Mouse (Mus musculus) heart, adult 11 months (tissue): ENCODE data around the gene Pitpnc1.

ENCODE experiments used
- DNase-seq: peaks from one replicate; pipeline ENCODE4 v3.0.0; 2022

The Pitpnc1 gene

DNA sequence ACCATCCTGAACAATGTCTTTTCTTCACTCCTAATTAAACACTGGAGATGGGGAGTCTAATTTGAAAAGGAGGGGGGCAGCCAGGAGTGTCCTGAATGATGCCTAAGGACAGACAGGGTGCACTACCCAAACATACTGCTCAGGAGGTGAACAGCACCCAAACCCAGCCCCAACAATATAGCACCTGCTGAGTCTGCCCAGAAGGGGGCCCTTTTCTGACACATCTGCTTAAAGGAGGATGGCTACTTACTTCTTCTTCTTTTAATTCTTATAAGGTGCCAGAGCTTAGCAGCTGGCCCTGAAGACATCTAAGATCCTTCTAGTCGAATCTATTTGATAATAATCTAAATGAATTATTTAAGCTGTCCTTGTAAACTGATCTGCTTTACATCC lies 247.3 kb downstream of the Pitpnc1 start:
- no peak for DNase-seq

DNA sequence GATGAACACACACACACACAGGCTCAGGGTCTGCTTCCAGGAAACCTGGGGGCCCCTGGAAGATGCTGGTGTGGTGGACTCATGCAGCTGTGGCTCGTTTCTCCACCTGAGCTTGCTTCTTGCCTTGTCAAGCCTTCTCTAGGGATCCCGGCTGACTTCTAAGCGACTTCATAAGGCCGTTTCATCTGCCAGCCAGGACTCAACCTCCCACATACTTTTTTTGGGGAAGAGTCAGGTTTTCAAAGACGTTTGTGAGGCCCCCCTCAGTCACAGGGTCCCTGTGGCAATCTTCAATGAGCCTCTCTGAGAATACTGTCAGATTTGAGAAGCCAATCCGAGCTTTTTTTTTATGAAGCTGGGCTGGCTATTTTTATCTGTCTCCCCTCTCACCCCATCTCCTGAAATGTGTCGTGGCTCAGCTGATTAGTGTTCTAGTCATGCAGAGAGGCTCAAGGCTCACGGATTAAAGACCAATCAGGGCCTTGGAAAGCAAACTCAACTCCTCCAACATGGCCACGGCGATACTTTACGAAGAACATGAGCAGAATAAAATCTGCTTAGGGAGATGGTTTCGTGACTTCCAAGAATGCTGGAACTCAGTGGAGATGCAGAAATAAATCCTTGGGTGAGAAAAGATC lies 247.8 kb downstream of the Pitpnc1 start:
- DNase-seq = no peak

DNA sequence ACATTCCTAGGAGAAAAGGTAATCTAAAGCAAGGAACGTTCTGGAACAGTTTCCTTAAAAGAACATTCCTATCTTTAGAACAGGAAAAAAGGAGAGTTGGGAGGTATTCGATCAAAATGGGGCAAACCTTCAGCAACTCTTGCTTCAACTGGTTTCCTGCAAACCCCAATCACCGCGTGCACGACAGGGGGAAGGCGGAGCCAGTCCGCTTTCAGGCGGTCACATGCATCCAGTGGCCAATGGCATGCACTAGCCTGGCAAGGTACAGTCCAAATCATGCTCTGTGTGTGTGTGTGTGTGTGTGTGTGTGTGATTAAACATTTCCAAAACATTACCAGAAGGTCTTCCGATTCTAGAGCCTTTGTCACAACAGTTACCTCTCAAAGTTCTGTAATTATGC lies 255.4 kb downstream of the Pitpnc1 start:
- DNase-seq = no peak

DNA sequence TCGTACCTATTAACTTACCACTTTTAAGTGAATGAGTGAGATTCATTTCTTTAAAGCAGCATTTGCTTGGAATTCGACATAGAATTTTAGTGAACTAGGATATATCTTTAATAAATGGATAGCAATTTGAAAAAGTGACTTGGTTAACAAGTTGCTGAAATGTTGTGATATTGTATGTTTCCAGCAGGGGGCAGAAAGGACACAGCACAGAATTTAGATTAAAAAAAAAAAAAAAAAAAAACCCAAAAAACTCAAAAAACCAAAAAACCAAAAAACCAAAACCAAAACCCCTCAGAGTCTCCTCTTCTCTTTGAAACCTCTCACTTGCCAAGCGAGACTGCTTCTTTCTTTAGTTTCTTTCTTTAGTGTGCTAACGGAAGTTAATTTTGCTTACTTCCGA lies 256.8 kb downstream of the Pitpnc1 start:
- no peak for DNase-seq

DNA sequence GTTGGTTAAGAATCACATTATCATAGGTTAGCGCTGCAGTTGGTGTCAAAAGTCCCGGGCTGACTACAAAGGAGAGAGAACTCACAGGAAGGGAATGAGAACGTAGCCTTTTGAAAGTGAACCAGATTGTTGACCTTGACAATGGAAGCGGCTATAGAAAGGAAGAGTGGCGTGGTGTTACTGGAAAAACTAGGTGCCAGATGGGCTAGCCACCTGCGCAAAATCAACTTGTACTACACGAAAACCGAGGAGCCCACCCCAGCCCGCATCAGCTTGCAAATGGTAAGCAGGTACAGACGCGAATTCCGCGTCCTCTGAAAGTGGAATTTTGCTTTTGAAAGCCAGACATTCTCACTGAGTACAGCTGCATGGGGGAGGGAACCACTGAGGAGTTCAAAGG lies 260.7 kb downstream of the Pitpnc1 start:
- DNase-seq = no peak

DNA sequence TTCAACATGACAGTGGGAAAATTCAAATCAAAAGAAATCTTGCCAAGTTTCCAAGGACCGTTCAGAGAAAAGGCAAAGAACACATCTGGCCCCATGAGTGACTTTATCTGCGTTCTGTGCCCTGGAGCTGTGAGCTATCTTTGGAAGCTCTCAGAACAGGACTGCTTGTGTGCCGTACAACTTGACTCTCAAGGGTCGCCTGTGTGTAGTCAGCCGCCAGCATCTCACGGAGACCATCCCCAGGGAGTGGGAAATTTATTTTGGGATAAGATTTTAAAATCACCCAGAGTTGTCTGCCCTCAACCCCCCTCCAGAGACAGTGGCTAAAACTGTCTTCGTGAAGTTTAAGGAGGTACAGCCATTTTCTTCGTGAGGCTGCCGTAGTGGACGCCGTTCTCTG lies 268.7 kb downstream of the Pitpnc1 start:
- DNase-seq = peak; percentile 93

DNA sequence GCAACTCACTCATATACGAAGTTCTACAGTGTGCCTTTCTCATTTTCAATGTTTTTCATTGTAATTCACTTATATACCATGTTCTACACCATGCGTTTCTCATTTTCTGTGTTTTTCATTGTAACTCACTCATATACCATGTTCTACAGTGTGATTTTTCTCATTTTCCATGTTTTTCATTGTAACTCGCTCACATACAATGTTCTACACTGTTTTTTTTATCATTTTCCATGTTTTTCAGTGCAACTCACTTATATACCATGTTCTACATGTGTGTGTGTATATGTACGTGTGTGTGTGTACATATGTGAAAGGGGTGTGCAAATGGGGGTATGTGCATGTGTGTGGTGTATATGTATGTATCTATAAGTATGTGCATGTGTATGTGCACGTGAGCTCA lies 271.2 kb downstream of the Pitpnc1 start:
- no peak for DNase-seq

DNA sequence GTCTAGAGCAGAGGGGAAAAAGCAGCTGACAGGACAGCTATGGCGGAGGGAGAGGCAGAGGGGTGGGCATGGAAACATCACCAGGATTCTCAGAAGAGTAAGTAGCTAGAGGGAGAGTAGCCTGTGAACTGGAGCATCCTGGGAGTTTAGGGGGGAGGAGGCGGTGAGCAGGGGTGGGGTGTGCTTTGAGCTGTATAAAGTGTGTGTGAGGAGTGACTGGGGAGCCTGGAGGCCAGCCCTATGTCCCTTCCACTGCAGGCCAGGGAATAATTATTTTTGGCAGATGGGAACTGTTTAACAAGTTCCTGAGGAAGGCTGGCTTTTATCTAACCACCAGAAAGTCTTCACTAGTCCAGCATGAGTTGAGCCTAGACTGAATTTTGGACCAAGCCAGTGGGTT lies 275.2 kb downstream of the Pitpnc1 start:
- DNase-seq = peak; percentile 91

DNA sequence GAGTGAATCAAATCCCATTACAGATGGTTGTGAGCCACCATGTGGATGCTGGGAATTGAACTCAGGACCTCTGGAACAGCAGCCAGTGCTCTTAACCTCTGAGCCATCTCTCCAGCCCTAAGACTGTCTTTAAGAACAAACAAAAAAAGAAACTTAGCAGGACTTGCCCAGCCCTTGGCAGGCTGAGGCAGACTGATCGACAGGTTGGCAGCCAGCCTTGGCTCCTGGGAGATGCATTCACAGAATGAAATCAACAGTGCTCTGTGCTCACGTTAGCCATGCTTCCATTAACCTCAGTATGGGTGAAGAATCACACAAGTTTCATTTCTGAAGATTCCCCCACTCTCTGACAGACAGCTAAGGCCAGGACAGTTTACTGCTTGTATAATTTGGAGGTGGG lies 280.1 kb downstream of the Pitpnc1 start:
- DNase-seq = peak; percentile 87

DNA sequence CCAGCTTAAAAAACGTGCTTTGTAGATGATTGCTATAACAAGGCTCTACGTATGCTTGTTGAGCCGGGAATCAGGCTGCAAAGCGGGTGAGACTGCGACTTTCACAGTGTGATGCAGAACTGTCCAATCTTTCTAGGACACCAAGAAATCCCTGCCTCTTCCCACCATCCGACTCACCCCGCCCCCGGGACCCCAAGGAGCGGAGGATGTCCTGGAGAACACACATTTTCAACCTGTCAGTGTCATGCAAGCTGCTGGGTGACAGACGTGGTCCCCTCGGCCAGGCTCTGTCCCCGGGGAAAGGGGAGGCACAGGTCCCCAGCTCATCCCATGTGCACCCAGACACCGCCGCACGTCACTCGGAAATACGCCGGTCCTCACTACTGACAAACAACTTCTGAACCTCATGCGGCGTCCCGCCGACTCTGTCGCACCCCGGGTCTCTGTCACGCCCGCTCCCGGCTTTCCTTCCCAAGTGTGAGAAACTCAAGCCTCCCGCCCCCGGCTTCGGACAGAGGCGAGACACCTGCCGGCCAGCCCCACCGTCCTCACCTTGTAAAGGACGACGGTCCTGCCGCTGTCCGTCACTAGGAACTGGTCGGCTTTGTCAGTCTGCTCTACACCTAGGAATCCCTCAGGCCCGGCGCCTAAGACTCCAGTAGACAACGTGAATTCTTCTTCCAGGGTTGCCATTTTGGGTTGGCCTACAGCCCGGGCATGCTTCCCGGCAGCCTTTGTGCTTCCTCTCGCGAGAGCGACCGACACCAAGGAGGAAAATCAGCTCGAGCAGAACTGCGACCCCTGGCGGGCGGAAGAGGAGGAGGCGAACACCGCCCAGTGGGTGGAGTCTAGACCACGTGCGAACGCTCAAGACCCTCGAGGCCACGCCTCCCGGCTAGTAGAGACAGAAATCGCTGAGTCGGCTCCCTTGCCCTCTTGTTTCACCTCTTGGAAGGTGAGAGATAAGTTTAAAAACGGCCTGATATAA lies 281.6 kb downstream of the Pitpnc1 start, which contains the start of gene Nol11:
TSS of gene Nol11 (minus strand) at position 817 of the 988 bp plus-strand sequence.
- DNase-seq = peak; percentile 100

DNA sequence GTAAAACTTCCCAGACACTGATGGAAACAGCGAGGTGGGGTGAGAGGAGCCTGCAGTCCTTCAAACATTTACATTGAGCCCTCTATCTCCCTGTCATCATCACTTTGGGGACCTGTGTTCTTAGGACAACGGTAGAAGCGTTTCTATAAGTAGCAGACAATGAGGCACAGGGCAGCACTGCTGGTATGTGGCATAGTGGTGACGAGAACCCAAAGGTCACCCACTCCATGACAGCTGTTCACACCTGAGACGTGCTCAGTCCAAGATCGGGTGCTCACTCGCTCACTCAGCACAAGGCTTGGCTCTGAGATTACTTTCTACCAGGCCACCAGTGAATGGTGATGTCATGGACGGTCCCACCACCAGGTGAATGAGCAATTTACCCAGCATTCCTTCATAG lies 286.7 kb downstream of the Pitpnc1 start:
- peak; percentile 80 for DNase-seq

DNA sequence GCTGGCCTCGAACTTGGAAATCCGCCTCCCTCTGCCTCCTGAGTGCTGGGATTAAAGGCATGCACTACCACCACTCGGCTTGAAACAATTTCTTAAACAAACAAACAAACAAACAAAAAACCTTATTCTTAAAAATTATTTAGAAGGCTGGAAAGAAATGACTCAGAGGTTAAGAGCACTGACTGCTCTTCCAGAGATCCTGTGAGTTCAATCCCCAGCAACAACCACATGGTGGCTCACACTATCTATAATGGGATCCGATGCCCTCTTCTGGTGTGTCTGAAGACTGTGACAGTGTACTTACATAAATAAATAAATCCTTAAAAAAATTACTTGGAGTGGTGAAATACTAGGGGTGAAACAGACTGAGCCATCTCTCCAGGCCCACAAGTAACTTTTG lies 309.3 kb downstream of the Pitpnc1 start:
- DNase-seq = no peak

DNA sequence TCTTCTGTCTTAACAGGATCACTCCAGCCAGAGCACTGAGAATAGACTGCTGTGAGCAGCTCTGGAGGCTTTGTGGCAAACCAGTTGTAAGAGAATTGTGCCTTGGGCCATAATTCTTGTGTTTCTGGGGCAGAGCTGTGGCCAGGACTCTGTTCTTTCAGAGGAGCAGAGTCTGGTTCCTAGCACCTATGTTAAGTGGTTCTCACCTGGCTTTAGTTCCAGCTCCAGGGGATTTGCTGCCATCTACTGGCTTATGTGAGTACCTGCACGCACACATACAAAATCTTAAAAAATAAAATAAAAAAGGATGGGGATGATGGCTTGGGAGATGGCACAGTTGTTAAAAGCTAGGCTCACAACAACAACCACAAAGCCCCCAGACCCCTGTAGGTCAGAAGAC lies 311.5 kb downstream of the Pitpnc1 start:
- no peak for DNase-seq
